Mouse (Mus musculus) left cerebral cortex, adult 9 months (tissue): ENCODE data around the gene Hmgb1.
"Not testable (repeated sequence)": the region's sequence is repeated elsewhere in the genome, so short reads cannot be mapped to it uniquely, and the experiment has no call there.

ENCODE experiments used
- DNase-seq, 2 experiments: peaks; one replicate each; pipeline ENCODE4 v3.0.0; 2022; ENCODE audit warnings: low spot score in 2 of 2

Hmgb1 gene

GRCm38 (mm10) chr5:149147386-149148000 lies 36.8 kb downstream of the Hmgb1 start:
- no peak for DNase-seq

GRCm38 (mm10) chr5:149146691-149147090 lies 37.6 kb downstream of the Hmgb1 start:
- DNase-seq: no peak

GRCm38 (mm10) chr5:149143766-149144375 lies 40.4 kb downstream of the Hmgb1 start:
- DNase-seq: peak; percentile 44 to 77

GRCm38 (mm10) chr5:149141155-149141554 lies 43.1 kb downstream of the Hmgb1 start:
- not testable (repeated sequence) for DNase-seq

- no peak for DNase-seq
These were observed 44.0 kb downstream of the Hmgb1 start for GRCm38 (mm10) chr5:149140336-149140735.

GRCm38 (mm10) chr5:149138087-149138486 lies 46.2 kb downstream of the Hmgb1 start:
- DNase-seq: not testable (repeated sequence)

- no peak for DNase-seq
These were observed 46.8 kb downstream of the Hmgb1 start for GRCm38 (mm10) chr5:149137447-149137846.

GRCm38 (mm10) chr5:149136933-149137365 lies 47.3 kb downstream of the Hmgb1 start:
- no peak for DNase-seq

GRCm38 (mm10) chr5:149135455-149136354 lies 48.6 kb downstream of the Hmgb1 start:
- DNase-seq: no peak

GRCm38 (mm10) chr5:149134751-149135454 lies 49.4 kb downstream of the Hmgb1 start:
- DNase-seq: no peak

- no peak for DNase-seq
These were observed 55.8 kb downstream of the Hmgb1 start for GRCm38 (mm10) chr5:149128473-149128872.

- no peak for DNase-seq
These were observed 60.5 kb downstream of the Hmgb1 start for GRCm38 (mm10) chr5:149123795-149124194.

GRCm38 (mm10) chr5:149119341-149119881 lies 64.9 kb downstream of the Hmgb1 start:
- DNase-seq: no peak

- DNase-seq: no peak
These were observed 66.3 kb downstream of the Hmgb1 start for GRCm38 (mm10) chr5:149117815-149118547.

GRCm38 (mm10) chr5:149114587-149114986 lies 69.7 kb downstream of the Hmgb1 start:
- no peak for DNase-seq

GRCm38 (mm10) chr5:149114034-149114433 lies 70.3 kb downstream of the Hmgb1 start:
- DNase-seq: no peak

- no peak for DNase-seq
These were observed 70.8 kb downstream of the Hmgb1 start for GRCm38 (mm10) chr5:149113439-149113838.

GRCm38 (mm10) chr5:149112559-149112958 lies 71.7 kb downstream of the Hmgb1 start:
- DNase-seq: no peak

- no peak for DNase-seq
These were observed 75.1 kb downstream of the Hmgb1 start for GRCm38 (mm10) chr5:149109220-149109619.

GRCm38 (mm10) chr5:149108178-149108577 lies 76.1 kb downstream of the Hmgb1 start:
- no peak for DNase-seq

GRCm38 (mm10) chr5:149107566-149107965 lies 76.7 kb downstream of the Hmgb1 start:
- DNase-seq: no peak
